Mouse (Mus musculus): Measurements from ENCODE around the gene Plppr2.

DNA sequence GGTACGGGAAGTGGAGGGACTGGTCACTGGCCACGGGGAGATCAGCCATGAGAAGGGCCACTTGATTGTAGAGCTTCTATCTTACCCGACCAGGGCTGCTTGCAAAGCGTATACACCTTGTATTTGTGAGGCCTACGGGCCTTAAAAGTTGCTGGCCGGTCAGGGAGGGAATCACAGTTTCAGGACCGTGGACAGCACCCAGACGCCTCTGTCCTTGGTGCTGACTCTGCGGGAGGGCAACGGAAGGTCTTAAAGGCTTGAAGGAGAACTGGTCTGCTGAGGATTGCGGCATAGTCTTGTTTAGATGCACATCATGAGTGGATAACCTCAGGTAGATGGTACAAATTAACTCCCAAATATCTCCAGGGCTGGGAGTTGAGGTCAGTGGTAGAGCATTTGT is 13.5 kb downstream of the Plppr2 start:
- TF ChIP-seq CTCF (IDR thresholded peaks at IDR 0.05) (no peak), POLR2A (IDR thresholded peaks at IDR 0.05; ENCODE audit: insufficient read depth, low read depth, low read length) (no peak)
